In genomic region chrX:48532175-48532574, GRCm38 (mm10) we compare ENCODE assay signal across 8 mouse cellular contexts. TPM values are rescaled to one million over a fixed set of nuclear protein-coding genes. Genes with fewer than 3 reads are reported as not detected.
A peak's percentile ranks its signal among the peaks of the same experiment; 100 is the strongest.
DNase-seq lines count a peak whose midpoint lies in the region; ATAC-seq lines count a peak whose summit lies in the region.

No protein-coding gene starts in this region.

- no peak overlapping the region for H3K27ac ChIP-seq in hindbrain, embryonic 10.5 days
- H3K27ac ChIP-seq in hindbrain, embryonic 13.5 days, result no peak overlapping the region
- no peak overlapping the region for H3K27ac ChIP-seq in hindbrain, embryonic 14.5 days
- no peak overlapping the region for H3K27ac ChIP-seq in midbrain, embryonic 13.5 days

- no peaks in the 10 kb centered on the region for H3K4me1 ChIP-seq in hindbrain, embryonic 10.5 days (replicated peaks)
- H3K4me1 ChIP-seq in hindbrain, embryonic 13.5 days (replicated peaks), result no peaks in the 10 kb centered on the region
- no peaks in the 10 kb centered on the region for H3K4me1 ChIP-seq in hindbrain, embryonic 14.5 days (replicated peaks; ENCODE audit: control insufficient read depth, insufficient read depth, low read length)
- no peaks in the 10 kb centered on the region for H3K4me1 ChIP-seq in midbrain, embryonic 13.5 days (replicated peaks)

- H3K9ac ChIP-seq in hindbrain, embryonic 13.5 days, result no peak overlapping the region
- H3K9ac ChIP-seq in hindbrain, embryonic 14.5 days, result no peak overlapping the region
- H3K9ac ChIP-seq in midbrain, embryonic 13.5 days (replicated peaks), result no peak overlapping the region

- no peak overlapping the region for H3K4me3 ChIP-seq in hindbrain, embryonic 10.5 days
- no peak overlapping the region for H3K4me3 ChIP-seq in hindbrain, embryonic 13.5 days
- no peak overlapping the region for H3K4me3 ChIP-seq in hindbrain, embryonic 14.5 days (replicated peaks; ENCODE audit: low read length)
- no peak overlapping the region for H3K4me3 ChIP-seq in midbrain, embryonic 13.5 days (replicated peaks)

- no peaks in the 10 kb centered on the region for H3K27me3 ChIP-seq in hindbrain, embryonic 10.5 days (ENCODE audit: insufficient read depth, poor library complexity, severe bottlenecking)
- no peaks in the 10 kb centered on the region for H3K27me3 ChIP-seq in hindbrain, embryonic 13.5 days
- no peaks in the 10 kb centered on the region for H3K27me3 ChIP-seq in hindbrain, embryonic 14.5 days (ENCODE audit: control insufficient read depth, insufficient read depth, low read length)
- H3K27me3 ChIP-seq in midbrain, embryonic 13.5 days, result no peaks in the 10 kb centered on the region

- WGBS in hindbrain, embryonic 10.5 days, result 44% methylated on average over 3 of the region's 3 CpGs
- WGBS in hindbrain, embryonic 13.5 days, result 29% methylated on average over 3 of the region's 3 CpGs
- WGBS in hindbrain, embryonic 14.5 days, result 26% methylated on average over 3 of the region's 3 CpGs
- WGBS in midbrain, embryonic 13.5 days, result 29% methylated on average over 3 of the region's 3 CpGs

- no peak for ATAC-seq in hindbrain, embryonic 13.5 days (ENCODE audit: low FRiP score)
- no peak for ATAC-seq in hindbrain, embryonic 14.5 days (ENCODE audit: low FRiP score)
- peak; percentile 78 for ATAC-seq in midbrain, embryonic 13.5 days

- peak; percentile 65 for DNase-seq in hindbrain, embryonic 10.5 days (ENCODE audit: low spot score)
- peak; percentile 73 for DNase-seq in cerebellum, adult 8-10 months
- DNase-seq in frontal cortex, adult 2 months (ENCODE audit: extremely low spot score in 1 of 2, low spot score in 1 of 2), result peak; percentile 44 to 88
- DNase-seq in hindbrain, embryonic 14.5 days (ENCODE audit: low spot score), result peak; percentile 80
- DNase-seq in left cerebral cortex, adult 18-20 months (ENCODE audit: low spot score in 2 of 2), result peak; percentile 78 to 79
- DNase-seq in spleen, postnatal 14 days (ENCODE audit: low spot score in 2 of 2), result peak; percentile 24 to 58

- no peaks in the 10 kb centered on the region for H3K9me3 ChIP-seq in hindbrain, embryonic 10.5 days
- no peaks in the 10 kb centered on the region for H3K9me3 ChIP-seq in hindbrain, embryonic 13.5 days
- H3K9me3 ChIP-seq in hindbrain, embryonic 14.5 days (ENCODE audit: control insufficient read depth, low read length), result no peaks in the 10 kb centered on the region
- no peaks in the 10 kb centered on the region for H3K9me3 ChIP-seq in midbrain, embryonic 13.5 days

- H3K4me2 ChIP-seq in hindbrain, embryonic 13.5 days, result no peak overlapping the region
- no peak overlapping the region for H3K4me2 ChIP-seq in hindbrain, embryonic 14.5 days (replicated peaks)
- no peak overlapping the region for H3K4me2 ChIP-seq in midbrain, embryonic 13.5 days (replicated peaks)

- H3K36me3 ChIP-seq in hindbrain, embryonic 10.5 days, result no peaks in the 10 kb centered on the region
- peaks cover 6% of the 10 kb centered on the region for H3K36me3 ChIP-seq in hindbrain, embryonic 13.5 days
- peaks cover 10% of the 10 kb centered on the region; the same call in 1 of the 2 replicates for H3K36me3 ChIP-seq in hindbrain, embryonic 14.5 days (replicated peaks; ENCODE audit: control insufficient read depth, insufficient read depth)
- H3K36me3 ChIP-seq in midbrain, embryonic 13.5 days, result peaks cover 5% of the 10 kb centered on the region

RNA-seq across cellular contexts. Expression of gene Rab33a, which starts 13.1 kb away (rescaled TPM):
- polyA plus RNA-seq in hindbrain, embryonic 10.5 days (2016; fragmentation: Nextera tagmentation; extraction: Ambion mirVana), result 10.7 and 28.3 TPM in 2 replicates
- 86.1 and 94.1 TPM in 2 replicates for polyA plus RNA-seq in hindbrain, embryonic 13.5 days (2015; fragmentation: Nextera tagmentation; extraction: Ambion mirVana)
- polyA plus RNA-seq in frontal cortex, adult 2 months (2012; rRNA removed), result 65.6 and 66.1 TPM in 2 replicates
- 96.4 and 97.0 TPM in 2 replicates for polyA plus RNA-seq in hindbrain, embryonic 14.5 days (2014; fragmentation: Nextera tagmentation; extraction: Ambion mirVana)
- total RNA-seq in left cerebral cortex, adult 18-20 months (2021), result 10 to 100 TPM; 26.6 to 31.8 TPM
- polyA plus RNA-seq in midbrain, embryonic 13.5 days (2015; fragmentation: Nextera tagmentation; extraction: Ambion mirVana), result 74.5 and 83.7 TPM in 2 replicates

RNA-seq across cellular contexts. Expression of gene Aifm1, which starts 18.8 kb away (rescaled TPM):
- polyA plus RNA-seq in hindbrain, embryonic 10.5 days (2016; fragmentation: Nextera tagmentation; extraction: Ambion mirVana), result 65.5 and 73.0 TPM in 2 replicates
- 43.1 and 45.7 TPM in 2 replicates for polyA plus RNA-seq in hindbrain, embryonic 13.5 days (2015; fragmentation: Nextera tagmentation; extraction: Ambion mirVana)
- 29.4 and 33.5 TPM in 2 replicates for polyA plus RNA-seq in frontal cortex, adult 2 months (2012; rRNA removed)
- 34.5 and 38.3 TPM in 2 replicates for polyA plus RNA-seq in hindbrain, embryonic 14.5 days (2014; fragmentation: Nextera tagmentation; extraction: Ambion mirVana)
- 10 to 100 TPM; 23.1 to 28.4 TPM for total RNA-seq in left cerebral cortex, adult 18-20 months (2021)
- polyA plus RNA-seq in midbrain, embryonic 13.5 days (2015; fragmentation: Nextera tagmentation; extraction: Ambion mirVana), result 45.3 and 46.3 TPM in 2 replicates
